Mouse (Mus musculus) layer of hippocampus, adult 2 months (tissue): ENCODE measurements at regions not wholly inside any gene's neighbourhood (a gene's known extent, or its start where the extent isn't known, plus 50 kb on each side); places are given as distances from the start of the nearest gene placed in this dataset.
A peak's percentile ranks its signal among the peaks of the same experiment; 100 is the strongest.

ENCODE experiments used
- DNase-seq, 2 experiments: peaks; one replicate each; pipeline ENCODE4 v3.0.0; 2022; ENCODE audit warnings: low spot score in 2 of 2
- H3K27ac ChIP-seq: fragments of 200-600 bp; 2 replicates; pipeline ENCODE4 v1.8.1; 2022
- H3K4me3 ChIP-seq: fragments of 200-600 bp; 2 replicates; pipeline ENCODE4 v1.8.1; 2022; ENCODE audit warnings: mild to moderate bottlenecking
- CTCF ChIP-seq: fragments of 200-600 bp; conservative IDR thresholded peaks from 2 replicates; pipeline ENCODE4 v1.8.1; 2022; ENCODE audit warnings: antibody characterized with exemption, mild to moderate bottlenecking, moderate library complexity

DNA sequence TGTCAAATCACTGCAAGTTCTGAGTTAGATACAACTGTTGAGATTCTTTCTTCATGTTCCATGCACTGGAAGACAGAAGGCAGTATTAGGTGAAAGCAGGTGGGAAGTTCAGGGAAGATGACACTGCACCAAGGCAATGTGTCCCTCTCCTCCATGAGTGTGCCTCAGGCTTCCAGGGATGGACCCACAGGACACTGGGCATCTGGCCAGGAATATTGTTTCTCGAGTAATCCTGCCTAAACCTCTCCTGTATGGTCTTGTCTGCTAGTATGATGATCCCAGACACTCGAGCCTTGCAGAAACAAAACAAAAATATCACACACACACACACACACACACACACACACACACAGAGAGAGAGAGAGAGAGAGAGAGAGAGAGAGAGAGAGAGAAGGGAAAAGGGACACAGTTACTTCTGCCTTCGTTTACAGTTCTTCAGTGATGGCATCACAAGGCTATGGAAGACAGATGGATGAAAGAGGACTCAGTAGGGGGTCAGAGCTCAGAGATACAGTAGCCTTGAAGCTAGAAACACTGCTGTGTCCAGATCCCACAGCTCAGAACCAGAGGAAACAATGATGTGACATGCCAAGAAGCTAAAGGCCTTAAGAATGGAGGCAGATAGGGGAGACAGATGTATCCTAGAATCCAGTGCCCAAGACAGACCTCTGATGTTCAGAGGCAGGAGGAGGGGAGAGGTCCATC, 154.8 kb downstream of the Gm815 start:
- Histone ChIP-seq H3K27ac (no peak overlapping the region), H3K4me3 (no peak overlapping the region)
- TF ChIP-seq CTCF: no peak
- DNase-seq: no peak

DNA sequence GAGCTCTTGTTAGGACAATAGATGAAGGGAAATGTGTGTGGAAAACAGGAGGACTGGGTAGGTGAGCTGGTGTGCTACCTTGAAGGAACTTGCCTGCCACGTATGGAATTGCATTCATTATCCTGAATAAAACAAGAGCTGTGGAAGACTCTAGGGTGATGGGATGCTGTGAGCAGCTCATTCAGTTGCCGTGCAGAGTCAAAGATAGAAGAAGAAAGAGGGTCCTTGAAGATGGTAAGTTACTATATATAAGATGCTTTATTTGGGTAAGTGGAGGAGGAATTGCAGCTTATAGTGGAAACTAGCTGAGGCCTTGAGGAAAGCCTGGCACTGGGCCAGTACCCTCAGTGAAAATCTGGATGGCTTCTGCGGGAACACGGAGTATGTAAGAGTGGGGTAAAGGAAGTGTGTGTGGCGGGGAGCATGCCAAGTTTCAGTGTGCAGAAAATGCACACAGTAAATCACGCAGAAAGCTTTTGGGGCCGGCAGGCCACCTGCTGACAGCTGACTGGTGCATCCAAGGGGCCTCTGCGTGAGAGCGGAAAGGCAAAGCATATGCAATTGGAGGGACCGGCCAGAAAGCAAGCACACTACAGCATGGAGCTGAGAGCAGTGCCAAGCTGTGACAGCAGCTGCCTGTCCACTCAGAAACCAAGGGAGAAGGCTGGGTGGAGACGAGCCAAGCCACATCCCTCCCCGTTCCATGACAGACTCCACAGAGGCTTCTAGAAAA, 149.7 kb upstream of the Vldlr start:
- no peak for TF ChIP-seq CTCF
- peak; percentile 65 to 66 for DNase-seq
- no peak overlapping the region; the same call in 1 of the 2 replicates for H3K4me3 ChIP-seq
- peak overlapping the region; percentile 37; the same call in 1 of the 2 replicates for H3K27ac ChIP-seq

DNA sequence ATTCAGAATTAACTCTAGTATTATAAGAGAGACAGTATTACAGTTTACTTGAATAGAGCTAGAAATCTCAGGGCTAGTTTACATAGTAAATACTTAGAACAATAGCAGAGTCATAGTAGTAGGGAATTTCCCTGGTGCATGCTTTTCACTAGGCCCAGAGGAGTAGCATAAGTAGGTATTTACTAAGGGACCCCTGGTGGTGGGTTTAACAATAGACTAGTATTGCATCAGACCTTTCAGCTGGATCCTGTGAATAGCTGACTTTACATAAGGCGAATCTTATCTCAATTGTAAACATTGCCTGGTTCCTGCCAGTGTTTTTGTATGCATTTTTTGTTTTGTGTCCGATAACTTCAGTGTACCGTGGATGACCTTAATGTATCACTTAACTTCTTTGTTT, 143.0 kb upstream of the Vldlr start:
- Histone ChIP-seq H3K27ac (no peak overlapping the region), H3K4me3 (no peak overlapping the region)
- no peak for DNase-seq
- TF ChIP-seq CTCF: no peak

DNA sequence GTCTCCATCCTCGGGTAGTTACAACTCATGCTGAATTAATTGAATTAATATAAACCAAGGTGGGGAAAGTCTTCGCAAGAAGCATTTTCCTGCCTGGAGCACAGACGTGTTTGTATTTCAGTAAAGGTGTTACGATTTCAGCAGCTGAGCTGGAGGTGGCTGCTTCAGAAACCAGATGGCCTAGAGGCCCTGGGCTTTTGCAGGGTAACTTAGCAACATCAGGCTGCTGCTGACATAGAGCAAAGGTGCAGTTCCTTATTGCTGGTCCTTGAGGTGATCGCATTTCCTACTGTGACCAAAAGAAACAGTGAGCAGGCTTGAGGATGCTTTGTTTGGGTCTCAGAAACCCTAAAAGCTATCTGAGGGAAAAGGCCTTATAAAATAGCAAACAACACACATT, 141.3 kb upstream of the Vldlr start:
- DNase-seq: no peak
- TF ChIP-seq CTCF: no peak

DNA sequence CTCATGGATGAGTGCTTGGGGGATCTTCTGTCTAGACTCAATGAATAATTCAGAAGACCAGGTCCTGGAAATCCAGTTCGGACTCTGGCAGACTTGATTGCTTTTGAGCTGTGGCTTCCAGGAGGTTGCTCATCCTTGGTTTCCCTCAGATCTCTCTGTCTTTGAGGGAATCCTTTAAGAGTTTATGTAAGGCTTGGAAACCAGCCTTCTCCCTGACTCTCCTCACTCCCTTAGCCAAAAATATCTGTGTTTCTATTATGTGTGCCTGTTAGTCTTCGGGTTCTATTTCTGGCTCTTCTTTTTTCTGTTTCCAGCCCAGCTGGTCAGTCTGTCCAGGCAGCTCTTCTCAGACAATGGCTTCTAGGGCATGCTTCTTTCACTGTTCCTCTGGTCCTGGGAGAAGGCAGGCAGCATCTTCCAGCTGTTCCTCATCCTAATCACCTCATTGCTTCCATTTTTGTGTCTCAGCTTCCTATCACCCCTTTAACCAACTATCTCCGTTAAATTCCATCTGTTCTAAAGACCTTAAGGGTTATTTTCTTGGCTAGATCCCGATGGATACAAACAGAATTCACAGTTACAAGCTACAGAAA, 139.3 kb upstream of the Vldlr start:
- no peak overlapping the region for H3K27ac ChIP-seq

More for the DNA sequence above, 141.3 kb upstream of the Vldlr start:
- Histone ChIP-seq H3K4me3 (no peak overlapping the region), H3K27ac (no peak overlapping the region)

DNA sequence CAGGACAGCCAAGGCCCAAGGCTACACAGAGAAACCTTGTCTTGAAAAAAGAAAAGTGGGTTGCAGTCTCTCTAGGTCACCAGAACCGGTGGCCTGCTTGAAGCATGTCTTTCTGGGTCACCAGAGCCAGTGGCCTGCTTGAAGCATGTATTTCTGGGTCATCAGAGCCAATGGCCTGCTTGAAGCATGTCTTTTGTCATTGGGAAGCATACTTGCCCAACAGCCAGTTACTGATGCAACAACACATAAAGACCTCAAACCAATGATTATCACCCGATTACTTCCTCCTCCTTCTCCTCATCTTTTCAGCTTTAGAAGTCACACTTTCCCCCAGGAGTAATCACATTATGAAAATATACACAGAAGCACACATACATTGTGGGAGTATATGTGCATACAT, 128.9 kb upstream of the Vldlr start:
- no peak overlapping the region for H3K4me3 ChIP-seq
- no peak for TF ChIP-seq CTCF
- no peak for DNase-seq
- no peak overlapping the region for H3K27ac ChIP-seq

More for the DNA sequence above, 139.3 kb upstream of the Vldlr start:
- no peak for TF ChIP-seq CTCF
- DNase-seq: no peak
- no peak overlapping the region for H3K4me3 ChIP-seq

DNA sequence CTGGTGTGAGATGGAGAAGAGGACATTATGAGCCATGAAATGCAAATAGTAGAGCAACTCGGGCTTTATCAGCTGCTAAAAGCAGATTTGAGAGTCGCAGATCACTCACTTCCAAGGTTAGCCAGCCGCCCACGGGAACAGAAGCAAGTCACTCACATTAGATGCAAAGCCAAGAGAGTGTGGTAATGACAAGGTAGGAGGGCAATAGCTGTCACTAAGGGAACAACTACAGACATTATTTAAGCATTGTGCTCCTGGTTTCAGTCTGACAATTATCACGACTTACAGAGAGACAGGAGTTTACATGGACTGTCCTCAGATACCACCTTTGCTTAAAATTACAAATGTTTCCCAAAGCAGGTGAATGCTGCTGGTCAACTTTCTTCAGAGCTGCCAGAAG, 128.5 kb upstream of the Vldlr start:
- Histone ChIP-seq H3K27ac (no peak overlapping the region), H3K4me3 (no peak overlapping the region)
- DNase-seq: no peak
- no peak for TF ChIP-seq CTCF

DNA sequence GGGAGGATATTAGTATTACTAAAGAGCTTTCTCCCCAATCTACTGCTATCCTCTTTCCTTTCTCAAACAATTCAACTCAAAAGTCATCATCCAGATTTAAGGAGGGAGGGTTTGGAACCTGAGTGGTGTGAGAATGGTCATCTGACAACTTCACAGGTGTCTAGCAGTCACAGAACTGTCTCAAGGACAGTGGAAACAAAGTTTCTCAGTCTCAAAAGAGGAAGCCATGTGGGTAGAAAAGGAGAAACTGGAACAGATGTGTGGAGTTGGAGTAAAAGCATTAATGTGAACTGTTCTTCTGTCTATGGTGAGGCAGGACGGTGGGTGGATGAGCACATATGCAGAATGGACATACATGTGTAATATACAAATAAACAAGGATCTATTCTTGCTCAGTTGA, 127.2 kb upstream of the Vldlr start:
- TF ChIP-seq CTCF: no peak
- Histone ChIP-seq H3K27ac (no peak overlapping the region), H3K4me3 (no peak overlapping the region)
- DNase-seq: no peak

DNA sequence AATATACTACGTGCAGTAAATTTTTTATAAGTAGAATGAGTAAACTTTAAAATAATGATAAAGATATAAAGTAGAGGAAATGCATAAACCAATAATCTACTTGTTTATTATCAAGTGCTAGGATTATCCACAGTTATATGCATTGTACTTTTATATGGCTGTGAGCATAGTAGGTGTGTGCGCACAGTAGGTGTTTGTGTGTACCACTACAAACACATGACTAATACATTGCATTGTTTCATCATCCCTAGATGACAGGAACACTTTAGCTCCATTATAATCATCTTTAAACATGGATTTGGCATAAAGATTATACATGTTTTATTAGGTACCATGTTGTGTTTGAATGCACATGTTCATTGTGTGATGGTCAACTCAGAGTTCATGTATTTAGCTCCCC, 124.7 kb upstream of the Vldlr start:
- TF ChIP-seq CTCF: no peak

DNA sequence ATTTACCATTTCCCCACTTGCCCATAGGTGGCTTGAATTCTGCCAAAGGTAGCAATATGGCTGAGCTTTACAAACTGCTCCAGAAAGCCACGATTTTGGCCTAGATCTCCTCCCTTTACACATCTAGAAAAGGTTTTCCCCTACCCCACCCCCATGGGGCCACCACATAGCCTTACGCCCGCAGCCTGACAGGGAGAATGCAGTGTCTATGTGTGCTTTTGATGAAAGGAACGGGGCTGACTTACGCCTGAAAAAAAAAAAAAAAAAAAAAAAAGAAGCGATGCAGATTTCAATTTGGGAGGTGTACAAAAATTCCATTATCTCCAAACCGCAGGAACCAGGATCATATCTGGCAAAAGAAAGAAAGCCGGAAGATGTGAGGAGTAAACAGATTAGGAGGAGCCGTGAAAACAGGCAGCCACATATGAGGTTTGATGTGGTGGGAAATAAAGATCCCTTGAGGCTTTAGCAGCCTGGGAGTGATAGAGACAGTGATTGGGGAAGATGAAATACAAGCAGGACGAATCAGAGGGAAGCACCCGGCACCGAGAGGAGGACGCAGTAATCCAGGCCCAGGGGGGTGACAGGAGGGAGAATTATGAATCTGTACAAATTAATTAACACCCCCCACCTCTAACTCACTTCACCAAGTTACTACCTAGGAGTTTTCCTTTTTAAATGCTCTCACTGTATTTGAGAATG, 121.4 kb upstream of the Vldlr start:
- TF ChIP-seq CTCF: no peak
- DNase-seq: no peak
- no peak overlapping the region for H3K27ac ChIP-seq
- H3K4me3 ChIP-seq: no peak overlapping the region

More for the DNA sequence above, 124.7 kb upstream of the Vldlr start:
- DNase-seq: no peak
- no peak overlapping the region for H3K4me3 ChIP-seq
- H3K27ac ChIP-seq: no peak overlapping the region

DNA sequence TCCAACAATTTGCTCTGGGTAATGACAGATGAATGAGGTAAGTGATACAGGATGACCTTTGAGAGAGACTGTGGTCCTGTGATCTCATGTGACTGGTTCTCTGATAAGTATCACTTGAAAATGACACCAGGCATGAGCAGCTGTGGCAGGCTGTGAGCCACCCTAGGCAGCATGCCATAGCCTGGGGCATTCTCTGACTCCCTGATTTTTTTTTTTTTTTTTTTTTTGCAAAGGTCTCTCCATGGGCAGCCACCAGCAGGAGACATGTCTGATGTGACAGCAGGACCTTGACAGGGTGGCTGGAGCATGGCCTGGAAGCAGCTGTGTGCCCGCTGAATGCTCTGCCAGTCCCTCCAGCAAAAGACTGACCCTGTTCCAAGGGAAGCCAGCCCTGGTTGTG, 116.4 kb upstream of the Vldlr start:
- Histone ChIP-seq H3K4me3 (no peak overlapping the region), H3K27ac (no peak overlapping the region)
- no peak for TF ChIP-seq CTCF
- DNase-seq: no peak

DNA sequence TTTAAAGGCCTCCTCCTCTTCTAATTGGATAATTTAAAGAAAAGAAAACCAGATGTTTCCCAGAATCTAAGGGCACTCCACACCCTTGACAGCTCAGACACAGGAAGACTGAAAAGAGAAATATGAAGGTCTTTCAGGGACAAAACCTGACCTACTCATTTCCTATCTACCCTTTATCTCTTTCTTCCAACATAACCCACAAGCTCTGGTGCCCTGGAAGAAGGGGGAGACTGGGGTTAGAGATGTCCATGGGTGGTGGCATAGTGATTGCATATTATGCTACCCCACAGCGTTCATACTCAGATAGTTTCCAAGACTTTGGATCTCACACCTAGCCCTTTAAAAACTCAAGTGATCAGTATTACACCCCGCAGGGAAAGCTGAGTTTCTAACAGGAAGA, 105.8 kb upstream of the Vldlr start:
- DNase-seq: no peak
- Histone ChIP-seq H3K4me3 (no peak overlapping the region), H3K27ac (no peak overlapping the region)
- no peak for TF ChIP-seq CTCF

DNA sequence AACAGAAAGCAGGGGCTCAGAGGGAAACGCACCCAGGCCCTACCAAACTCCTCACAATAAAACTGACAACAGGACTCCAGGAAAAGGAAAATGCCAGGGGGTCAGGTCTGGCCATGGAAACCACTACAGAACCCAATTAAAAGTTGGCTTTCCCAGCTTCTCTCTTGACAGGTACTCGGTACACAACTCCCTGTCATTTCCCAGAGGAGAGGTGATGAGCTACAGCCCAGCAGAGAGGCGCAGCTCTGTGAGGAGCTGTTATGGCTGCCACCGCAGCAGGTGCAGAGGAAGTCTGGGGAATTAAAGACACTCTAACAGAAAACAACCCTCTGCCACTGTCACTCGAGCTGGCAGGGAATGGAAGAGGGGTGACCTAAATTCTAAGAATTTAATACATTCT, 95.4 kb upstream of the Vldlr start:
- H3K27ac ChIP-seq: no peak overlapping the region
- no peak for DNase-seq
- no peak for TF ChIP-seq CTCF
- H3K4me3 ChIP-seq: no peak overlapping the region
